Mouse (Mus musculus) olfactory bulb, adult 2 months (tissue): ENCODE data around the gene Ift140.

Experiments used
- CTCF ChIP-seq: fragments of 200-500 bp; IDR thresholded peaks from 2 replicates; pipeline ENCODE4 v1.5.1; 2012; ENCODE audit warnings: low read depth, mild to moderate bottlenecking, low read length, moderate library complexity; ENCODE audit not compliant: insufficient read depth
- POLR2A ChIP-seq: fragments of 200-500 bp; IDR thresholded peaks from 2 replicates; pipeline ENCODE4 v1.6.1; 2012; ENCODE audit warnings: mild to moderate bottlenecking, low read depth, low read length, moderate library complexity; ENCODE audit not compliant: insufficient read depth

GRCm38 (mm10) chr17:25111739-25112422, 96.0 kb downstream of the Ift140 start:
- TF ChIP-seq CTCF (no peak), POLR2A (no peak)
